8 mouse cellular contexts compared by ENCODE assay signal in the genomic region with DNA sequence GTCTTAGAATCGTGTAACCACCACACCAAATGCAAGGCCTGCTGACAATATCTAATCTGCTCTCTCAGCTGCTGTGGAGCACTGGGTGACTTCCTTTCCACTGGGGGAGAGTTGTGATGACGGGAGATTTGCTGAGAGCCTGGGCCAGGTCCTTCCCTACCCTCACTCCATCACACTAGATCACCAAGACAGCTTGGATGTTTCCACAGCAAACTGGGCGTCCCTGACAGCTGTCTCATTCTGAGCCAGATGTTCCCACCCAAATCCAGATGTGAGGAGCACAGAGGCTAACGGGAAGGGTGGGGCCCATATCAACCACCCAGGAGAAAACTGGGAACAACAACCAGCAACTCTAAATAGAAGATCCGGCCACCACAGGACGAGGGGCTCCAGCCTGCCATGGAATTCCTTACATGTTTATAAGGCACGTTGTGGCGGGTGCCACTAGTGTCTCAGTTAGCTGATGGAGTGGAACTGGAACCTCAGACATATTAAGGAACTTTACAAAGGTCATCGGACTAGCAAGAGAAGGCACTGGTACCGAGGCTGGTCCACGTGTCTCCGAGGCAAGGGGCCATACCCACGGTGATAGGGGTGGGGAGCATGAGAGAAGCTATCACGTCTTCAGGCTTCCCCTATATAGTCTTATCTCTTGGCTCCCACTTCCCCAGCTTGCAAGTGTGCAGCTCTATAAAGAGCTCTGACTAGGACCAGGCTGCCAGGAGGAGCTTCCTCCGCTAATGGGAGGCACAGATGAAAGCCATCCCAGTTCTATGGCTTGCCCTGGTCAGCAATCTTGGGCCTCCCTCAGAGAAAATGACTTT. TPM values are rescaled to one million over a fixed set of nuclear protein-coding genes. Genes with fewer than 3 reads are reported as not detected.
DNase-seq lines count a peak whose midpoint lies in the region; ATAC-seq lines count a peak whose summit lies in the region.

No protein-coding gene starts in this region.

- peak; percentile 41 for DNase-seq in urinary bladder, postnatal 14 days (ENCODE audit: low spot score)
- no peak for DNase-seq in urinary bladder, postnatal 10 days (ENCODE audit: low spot score)
- peak; percentile 69 to 71 for DNase-seq in heart, postnatal 10 days
- no peak for DNase-seq in ovary, postnatal 36 days (ENCODE audit: low spot score)
- no peak for DNase-seq in adrenal gland, postnatal 25 days
- DNase-seq in frontal cortex, postnatal 25 days (ENCODE audit: low spot score in 2 of 2) = no peak

- peaks cover 22% of the 10 kb centered on the region for H3K27me3 ChIP-seq in liver, embryonic 15.5 days

- H3K9me3 ChIP-seq in liver, embryonic 15.5 days (replicated peaks) = no peaks in the 10 kb centered on the region

- H3K4me2 ChIP-seq in liver, embryonic 15.5 days = peak overlapping the region; percentile 68

- H3K27ac ChIP-seq in liver, embryonic 15.5 days (replicated peaks) = peak overlapping the region; percentile 87

- peaks cover 51% of the 10 kb centered on the region for H3K4me1 ChIP-seq in liver, embryonic 15.5 days (replicated peaks)

- peaks cover 8% of the 10 kb centered on the region; the same call in 1 of the 2 replicates for H3K36me3 ChIP-seq in liver, embryonic 15.5 days (replicated peaks)

- WGBS in liver, embryonic 15.5 days (ENCODE audit: insufficient replicate concordance) = 18% methylated on average over 15 of the region's 15 CpGs

- intact Hi-C loops in heart, postnatal 10 days (cut with DNase I) = no loop called here

- peak overlapping the region; percentile 39 for H3K9ac ChIP-seq in liver, embryonic 15.5 days

- ATAC-seq in liver, embryonic 15.5 days (ENCODE audit: insufficient read depth) = peak; percentile 80
- no peak for ATAC-seq in activated CD4-positive, CD25-positive, alpha-beta regulatory T cell, adult 4 months

- H3K4me3 ChIP-seq in liver, embryonic 15.5 days (replicated peaks) = peak overlapping the region; percentile 24

RNA-seq across cellular contexts. Expression of gene Cdc42ep2, which starts 2.3 kb away (rescaled TPM):
- total RNA-seq in heart, postnatal 10 days (2021) = 10 to 100 TPM; 14.0 to 16.0 TPM
- 2.9 and 3.1 TPM in 2 replicates for polyA plus RNA-seq in liver, embryonic 15.5 days (2015; fragmentation: Nextera tagmentation; extraction: Ambion mirVana)
- polyA plus RNA-seq in activated CD4-positive, CD25-positive, alpha-beta regulatory T cell, adult 4 months (2017; shearing (Covaris generic)) = under 1 TPM in 1 of 2 experiments, not detected in 1; 0.25 TPM
- total RNA-seq in adrenal gland, postnatal 25 days (2021) = 6.2 and 8.5 TPM in 2 replicates

RNA-seq across cellular contexts. Expression of gene Dpf2, which starts 9.5 kb away (rescaled TPM):
- total RNA-seq in heart, postnatal 10 days (2021) = 100 to 1,000 TPM; 100 to 101 TPM
- polyA plus RNA-seq in liver, embryonic 15.5 days (2015; fragmentation: Nextera tagmentation; extraction: Ambion mirVana) = 52.7 and 59.4 TPM in 2 replicates
- 100 to 1,000 TPM; 123 to 178 TPM for polyA plus RNA-seq in activated CD4-positive, CD25-positive, alpha-beta regulatory T cell, adult 4 months (2017; shearing (Covaris generic))
- 88.9 and 103 TPM in 2 replicates for total RNA-seq in adrenal gland, postnatal 25 days (2021)

RNA-seq across cellular contexts. Expression of gene Tigd3, which starts 28.4 kb away (rescaled TPM):
- 1 to 10 TPM; 1.1 to 1.2 TPM for total RNA-seq in heart, postnatal 10 days (2021)
- polyA plus RNA-seq in liver, embryonic 15.5 days (2015; fragmentation: Nextera tagmentation; extraction: Ambion mirVana) = 2.8 and 2.9 TPM in 2 replicates
- under 1 TPM; 0.29 to 0.58 TPM for polyA plus RNA-seq in activated CD4-positive, CD25-positive, alpha-beta regulatory T cell, adult 4 months (2017; shearing (Covaris generic))
- total RNA-seq in adrenal gland, postnatal 25 days (2021) = 1.3 and 2.0 TPM in 2 replicates

RNA-seq across cellular contexts. Expression of gene Pola2, which starts 41.7 kb away (rescaled TPM):
- total RNA-seq in heart, postnatal 10 days (2021) = 10 to 100 TPM; 21.1 TPM
- polyA plus RNA-seq in liver, embryonic 15.5 days (2015; fragmentation: Nextera tagmentation; extraction: Ambion mirVana) = 53.8 and 58.9 TPM in 2 replicates
- 10 to 100 TPM; 16.5 to 17.5 TPM for polyA plus RNA-seq in activated CD4-positive, CD25-positive, alpha-beta regulatory T cell, adult 4 months (2017; shearing (Covaris generic))
- total RNA-seq in adrenal gland, postnatal 25 days (2021) = 28.4 and 29.6 TPM in 2 replicates

RNA-seq across cellular contexts. Expression of gene Slc25a45, which starts 44.7 kb away (rescaled TPM):
- 1 to 10 TPM; 4.6 to 5.9 TPM for total RNA-seq in heart, postnatal 10 days (2021)
- polyA plus RNA-seq in liver, embryonic 15.5 days (2015; fragmentation: Nextera tagmentation; extraction: Ambion mirVana) = 7.1 and 7.9 TPM in 2 replicates
- polyA plus RNA-seq in activated CD4-positive, CD25-positive, alpha-beta regulatory T cell, adult 4 months (2017; shearing (Covaris generic)) = 10 to 100 TPM; 43.3 to 60.2 TPM
- total RNA-seq in adrenal gland, postnatal 25 days (2021) = 39.1 and 39.7 TPM in 2 replicates

Comparison
In these comparisons a context has a peak if more than half of its experiments do, and no peak if none do; other contexts are left out.
1. DNase-seq: peak in urinary bladder, postnatal 14 days (single experiment) and heart, postnatal 10 days (2 of 2); none in urinary bladder, postnatal 10 days (single experiment), ovary, postnatal 36 days (single experiment), adrenal gland, postnatal 25 days (single experiment) and frontal cortex, postnatal 25 days (0 of 2).